Mouse (Mus musculus) CH12.LX (cell line): ENCODE measurements at regions not wholly inside any gene's neighbourhood (a gene's known extent, or its start where the extent isn't known, plus 50 kb on each side); places are given as distances from the start of the nearest gene placed in this dataset.

Source experiments
- CTCF ChIP-seq, 2 experiments: IDR thresholded peaks in 1 of 2; conservative IDR thresholded peaks in 1 of 2; 2 replicates each; pipeline ENCODE4 v1.5.1; 2011 to 2012; ENCODE audit warnings: low read depth in 2 of 2, low read length in 2 of 2, improper control_type of control experiment in 1 of 2, inconsistent platforms in 1 of 2, mild to moderate bottlenecking in 1 of 2, moderate library complexity in 1 of 2
- EP300 ChIP-seq: IDR thresholded peaks from 2 replicates; pipeline ENCODE4 v1.6.1; 2011; ENCODE audit warnings: low read length, improper control_type of control experiment
- MAFK ChIP-seq: IDR thresholded peaks from 2 replicates; pipeline ENCODE4 v1.6.1; 2011; ENCODE audit warnings: low read length, improper control_type of control experiment; ENCODE audit not compliant: insufficient replicate concordance
- MEF2A ChIP-seq: IDR thresholded peaks from 2 replicates; pipeline ENCODE4 v1.6.1; 2014; ENCODE audit warnings: low read depth, mild to moderate bottlenecking, inconsistent platforms, low read length, improper control_type of control experiment, borderline replicate concordance

DNA sequence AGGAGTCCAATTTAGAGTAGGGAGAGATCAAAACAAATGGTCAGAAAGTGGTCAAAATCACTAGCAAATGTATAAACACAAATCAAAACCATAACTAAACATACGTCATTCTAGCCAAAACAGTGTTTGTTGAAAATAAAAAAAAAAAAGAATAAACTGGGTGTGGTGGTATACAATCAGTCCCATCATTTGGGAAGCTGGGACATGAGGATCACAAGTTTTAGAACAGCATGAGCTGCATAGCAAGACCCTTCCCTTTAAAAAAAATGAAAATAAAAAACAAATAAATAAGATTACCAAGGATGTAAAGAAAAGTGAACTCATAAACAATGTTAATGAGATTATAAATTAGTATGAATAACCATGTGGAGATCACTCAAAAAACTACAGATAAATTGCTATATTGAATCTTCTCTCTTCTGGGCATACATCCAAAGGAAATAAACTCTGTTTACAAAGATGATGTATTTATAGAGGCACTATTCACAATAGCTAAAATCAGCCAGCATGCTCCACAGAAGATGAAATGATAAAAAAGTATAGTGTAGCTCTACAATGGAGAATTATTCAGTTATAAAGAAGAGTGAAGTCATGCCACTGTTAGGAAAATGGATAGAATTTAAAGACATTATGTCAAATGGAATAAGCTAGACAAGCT, 341.8 kb downstream of the Atp6ap1l start:
- no peak for TF ChIP-seq MEF2A
- no peak for TF ChIP-seq EP300
- TF ChIP-seq CTCF (conservative IDR thresholded peaks at IDR 0.05 in 1 of 2, IDR thresholded peaks at IDR 0.05 in 1 of 2; ENCODE audit: low read depth in 2 of 2, low read length in 2 of 2) = no peak
- TF ChIP-seq MAFK = no peak
